Mouse (Mus musculus) erythroblast, embryonic 14.5 days (primary cell): ENCODE data around the gene Ms4a15.

Experiments used
- GATA1 ChIP-seq: IDR thresholded peaks from 2 replicates; pipeline ENCODE4 v1.6.1; 2012; ENCODE audit warnings: low read length, inconsistent platforms, mixed read lengths
- TAL1 ChIP-seq: IDR thresholded peaks from 3 replicates; pipeline ENCODE4 v1.6.1; 2012; ENCODE audit warnings: low read length, inconsistent platforms, mixed read lengths

DNA sequence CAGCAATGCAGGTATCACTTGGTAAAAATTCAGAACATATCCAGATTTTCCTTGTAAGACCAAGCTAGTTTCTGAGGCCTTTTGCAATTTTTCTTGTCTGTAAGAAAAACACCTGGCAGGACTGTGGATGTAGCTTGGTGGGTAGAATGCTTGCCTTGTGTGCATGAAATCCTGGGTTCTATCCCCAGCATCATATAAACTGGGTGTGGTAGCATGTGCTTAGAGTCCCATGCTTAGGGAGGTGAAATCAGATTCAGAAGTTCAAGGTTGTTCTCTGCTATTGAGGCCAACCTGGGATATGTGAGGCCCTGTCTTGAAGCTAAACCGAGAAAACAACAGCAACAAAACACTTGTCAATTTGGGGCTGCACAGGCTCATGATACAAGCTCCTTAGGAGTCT is 22.9 kb upstream of the Ms4a15 start:
- TF ChIP-seq TAL1 (no peak), GATA1 (no peak)
